ENCODE assay signal across 13 mouse cellular contexts in genomic region chr1:182839332-182839929, GRCm38 (mm10).
A peak's percentile ranks its signal among the peaks of the same experiment; 100 is the strongest.
DNase-seq lines count a peak whose midpoint lies in the region; ATAC-seq and TF ChIP-seq lines count a peak whose summit lies in the region.
"Had no signal": no experiment of that assay in that cellular context is flagged by ENCODE, and none has a peak within 500 bp of the region (broad histone marks: within the 10 kb centered on the region; RNA-seq: fewer than 3 reads in every experiment).

No protein-coding gene starts in this region.

- intact Hi-C loops in gastrocnemius, postnatal 14 days (cut with DNase I; ENCODE audit: low total_unique reads), result no loop called here
- intact Hi-C loops in gastrocnemius, adult 2 months (cut with DNase I), result no loop called here

- peak; percentile 15 for DNase-seq in gastrocnemius, postnatal 14 days
- DNase-seq in gastrocnemius, adult 2 months, result no peak
- peak; percentile 17 for DNase-seq in lung, embryonic 14.5 days
- no peak for DNase-seq in lung, postnatal 36 days
- DNase-seq in forebrain, embryonic 14.5 days (ENCODE audit: low spot score), result no peak
- no peak for DNase-seq in B cell, adult 2 months
- DNase-seq in right cerebral cortex, postnatal 25 days, result no peak
- DNase-seq: cerebellum, adult 11 months; heart, postnatal 14 days; layer of hippocampus, adult 9-11 months had no signal

- no peak overlapping the region for H3K27ac ChIP-seq in gastrocnemius, adult 2 months
- no peak overlapping the region for H3K27ac ChIP-seq in lung, embryonic 14.5 days (ENCODE audit: low read depth)
- peak overlapping the region; percentile 44; the same call in 1 of the 2 replicates for H3K27ac ChIP-seq in forebrain, embryonic 14.5 days (ENCODE audit: low read depth, low read length)
- H3K27ac ChIP-seq in neural tube, embryonic 14.5 days (ENCODE audit: low read depth, low read length), result peak overlapping the region; percentile 64
- H3K27ac ChIP-seq: embryonic facial prominence, embryonic 13.5 days; liver, embryonic 12.5 days had no signal

- ATAC-seq in lung, embryonic 14.5 days (ENCODE audit: insufficient read depth), result peak; percentile 41; the same call in 1 of the 2 replicates
- ATAC-seq in forebrain, embryonic 14.5 days, result no peak
- ATAC-seq in neural tube, embryonic 14.5 days (ENCODE audit: low read depth), result peak; percentile 26; the same call in 1 of the 2 replicates
- ATAC-seq: liver, embryonic 12.5 days had no signal

- no peaks in the 10 kb centered on the region for H3K4me1 ChIP-seq in lung, embryonic 14.5 days (ENCODE audit: insufficient read depth)
- 0 out of 2 replicates have a peak, but pooled peaks cover 5% of the 10 kb centered on the region for H3K4me1 ChIP-seq in forebrain, embryonic 14.5 days (ENCODE audit: control insufficient read depth, insufficient read depth, low read length)
- peaks cover 30% of the 10 kb centered on the region for H3K4me1 ChIP-seq in neural tube, embryonic 14.5 days (ENCODE audit: control insufficient read depth, insufficient read depth, low read length)
- H3K4me1 ChIP-seq: embryonic facial prominence, embryonic 13.5 days; liver, embryonic 12.5 days had no signal

- 74% methylated on average over 4 of the region's 4 CpGs for WGBS in lung, embryonic 14.5 days
- WGBS in forebrain, embryonic 14.5 days, result 81% methylated on average over 4 of the region's 4 CpGs
- WGBS in neural tube, embryonic 14.5 days, result 57% methylated on average over 4 of the region's 4 CpGs

- H3K4me2 ChIP-seq in lung, embryonic 14.5 days, result no peak overlapping the region
- no peak overlapping the region for H3K4me2 ChIP-seq in forebrain, embryonic 14.5 days (ENCODE audit: low read length)
- no peak overlapping the region for H3K4me2 ChIP-seq in neural tube, embryonic 14.5 days (ENCODE audit: low read depth, low read length)
- H3K4me2 ChIP-seq: embryonic facial prominence, embryonic 13.5 days; liver, embryonic 12.5 days had no signal

- H3K27me3 ChIP-seq in lung, embryonic 14.5 days (ENCODE audit: insufficient read depth, low read length), result no peaks in the 10 kb centered on the region
- no peaks in the 10 kb centered on the region for H3K27me3 ChIP-seq in forebrain, embryonic 14.5 days (replicated peaks; ENCODE audit: control insufficient read depth, insufficient read depth, low read length)
- no peaks in the 10 kb centered on the region for H3K27me3 ChIP-seq in neural tube, embryonic 14.5 days (ENCODE audit: control insufficient read depth, insufficient read depth, low read length)
- H3K27me3 ChIP-seq: embryonic facial prominence, embryonic 13.5 days; liver, embryonic 12.5 days had no signal

- no peaks in the 10 kb centered on the region for H3K9me3 ChIP-seq in lung, embryonic 14.5 days (ENCODE audit: low read depth, low read length)
- no peaks in the 10 kb centered on the region for H3K9me3 ChIP-seq in forebrain, embryonic 14.5 days (replicated peaks; ENCODE audit: control insufficient read depth, low read length)
- no peaks in the 10 kb centered on the region for H3K9me3 ChIP-seq in neural tube, embryonic 14.5 days (ENCODE audit: control insufficient read depth, low read length)
- H3K9me3 ChIP-seq: embryonic facial prominence, embryonic 13.5 days; liver, embryonic 12.5 days had no signal

- TF ChIP-seq CTCF in gastrocnemius, adult 2 months (IDR thresholded peaks at IDR 0.05), result no peak
- no peak for TF ChIP-seq CTCF in lung, embryonic 14.5 days (IDR thresholded peaks at IDR 0.05; ENCODE audit: low read depth)

- H3K4me3 ChIP-seq in gastrocnemius, adult 2 months, result no peak overlapping the region
- no peak overlapping the region for H3K4me3 ChIP-seq in lung, embryonic 14.5 days (ENCODE audit: low read depth, low read length)
- no peak overlapping the region for H3K4me3 ChIP-seq in forebrain, embryonic 14.5 days (ENCODE audit: low read depth, low read length)
- no peak overlapping the region for H3K4me3 ChIP-seq in neural tube, embryonic 14.5 days (ENCODE audit: low read depth, low read length)
- H3K4me3 ChIP-seq: embryonic facial prominence, embryonic 13.5 days; liver, embryonic 12.5 days had no signal

- no peak overlapping the region for H3K9ac ChIP-seq in lung, embryonic 14.5 days
- no peak overlapping the region for H3K9ac ChIP-seq in forebrain, embryonic 14.5 days (ENCODE audit: low read length)
- H3K9ac ChIP-seq in neural tube, embryonic 14.5 days (replicated peaks; ENCODE audit: low read depth, low read length), result no peak overlapping the region
- H3K9ac ChIP-seq: embryonic facial prominence, embryonic 13.5 days; liver, embryonic 12.5 days had no signal

- no peaks in the 10 kb centered on the region for H3K36me3 ChIP-seq in lung, embryonic 14.5 days (ENCODE audit: insufficient read depth)
- no peaks in the 10 kb centered on the region for H3K36me3 ChIP-seq in forebrain, embryonic 14.5 days (ENCODE audit: control insufficient read depth, insufficient read depth, low read length)
- H3K36me3 ChIP-seq in neural tube, embryonic 14.5 days (ENCODE audit: control insufficient read depth, insufficient read depth, low read length), result no peaks in the 10 kb centered on the region
- H3K36me3 ChIP-seq: embryonic facial prominence, embryonic 13.5 days; liver, embryonic 12.5 days had no signal

Comparison
In these comparisons a context has a peak if more than half of its experiments do, and no peak if none do; other contexts are left out.
1. DNase-seq: peak in gastrocnemius, postnatal 14 days (single experiment) and lung, embryonic 14.5 days (single experiment); none in gastrocnemius, adult 2 months (single experiment), lung, postnatal 36 days (single experiment), forebrain, embryonic 14.5 days (single experiment), B cell, adult 2 months (0 of 2) and right cerebral cortex, postnatal 25 days (single experiment).
2. H3K27ac ChIP-seq: peak in forebrain, embryonic 14.5 days (single experiment) and neural tube, embryonic 14.5 days (single experiment); none in gastrocnemius, adult 2 months (single experiment) and lung, embryonic 14.5 days (single experiment).